Mouse (Mus musculus): ENCODE results near the gene Fam20a. TPM values are rescaled to one million over a fixed set of nuclear protein-coding genes. Genes with fewer than 3 reads are reported as not detected.

Fam20a gene
- total RNA-seq, 2 experiments from 2014 or later, result 11.8 to 15.7 TPM

Other genes with a start within 250 kb of the Fam20a start
- 10 to 100 TPM; 10.4 to 14.5 TPM for gene Arsg, start 248.9 kb downstream of the Fam20a start, total RNA-seq (2021)
- 1 to 10 TPM; 5.7 to 9.0 TPM for gene Slc16a6, start 248.7 kb downstream of the Fam20a start, total RNA-seq (2021)
- gene Wipi1, start 110.3 kb downstream of the Fam20a start, total RNA-seq (2021), result 10 to 100 TPM; 51.9 to 53.1 TPM
- gene Prkar1a, start 72.9 kb downstream of the Fam20a start, total RNA-seq (2021), result 100 to 1,000 TPM; 428 to 430 TPM
- gene 1700012B07Rik, start 105.8 kb upstream of the Fam20a start, total RNA-seq (2021), result not detected

Data from adrenal gland, postnatal 4 days (tissue).